Mouse (Mus musculus) cerebellum, adult 2 months (tissue): ENCODE results near the gene E2f1.

Experiments
- CTCF ChIP-seq: fragments of 200-500 bp; IDR thresholded peaks from 2 replicates; pipeline ENCODE4 v1.5.1; 2011; ENCODE audit warnings: low read depth, mild to moderate bottlenecking, control low read depth, low read length, moderate library complexity, borderline replicate concordance; ENCODE audit not compliant: insufficient read depth
- POLR2A ChIP-seq: fragments of 200-500 bp; IDR thresholded peaks from 2 replicates; pipeline ENCODE4 v1.6.1; 2011; ENCODE audit warnings: low read length, control low read depth, borderline replicate concordance; ENCODE audit not compliant: insufficient read depth

DNA sequence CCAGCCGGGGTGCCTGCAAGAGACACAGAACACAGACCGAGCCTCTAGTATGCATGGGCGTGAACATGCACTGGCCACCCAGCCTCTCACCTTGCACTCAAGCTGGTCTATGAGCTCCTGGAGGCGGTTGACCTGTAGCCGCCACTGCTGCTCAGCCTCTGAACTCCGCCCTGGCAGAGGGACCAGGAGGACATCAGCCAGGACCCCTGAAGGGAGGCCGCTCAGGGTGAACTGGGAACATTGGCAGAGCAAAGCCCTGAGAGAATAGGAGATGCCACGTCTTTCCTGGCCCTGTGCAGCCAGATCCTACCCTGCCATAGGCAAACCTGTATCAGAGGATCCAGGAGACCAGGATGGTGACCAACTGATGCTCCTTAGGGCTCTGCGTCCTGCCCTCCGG, 23.0 kb downstream of the E2f1 start, which contains the start of gene 1700003F12Rik:
- no peak for TF ChIP-seq CTCF
- TF ChIP-seq POLR2A: no peak
